ENCODE assay signal across 23 mouse cellular contexts in genomic region chr4:62513998-62514506, GRCm38 (mm10). TPM values are rescaled to one million over a fixed set of nuclear protein-coding genes. Genes with fewer than 3 reads are reported as not detected.
DNase-seq lines count a peak whose midpoint lies in the region; ATAC-seq and TF ChIP-seq lines count a peak whose summit lies in the region.
"Had no signal": no experiment of that assay in that cellular context is flagged by ENCODE, and none has a peak within 500 bp of the region (broad histone marks: within the 10 kb centered on the region; RNA-seq: fewer than 3 reads in every experiment).

No protein-coding gene starts in this region.

- no peak for TF ChIP-seq POLR2A in MEL (IDR thresholded peaks at IDR 0.05; ENCODE audit: control insufficient read depth in 1 of 2, insufficient read depth in 1 of 2, low read depth in 1 of 2, low read length in 2 of 2, poor library complexity in 1 of 2)

- H3K79me2 ChIP-seq in MEL (ENCODE audit: control insufficient read depth, insufficient read depth, low read length, poor library complexity): peaks cover 20% of the 10 kb centered on the region

- peak overlapping the region; percentile 89 for H3K4me2 ChIP-seq in liver, embryonic 12.5 days
- H3K4me2 ChIP-seq: embryonic facial prominence, embryonic 12.5 days; hindbrain, embryonic 14.5 days; limb, embryonic 12.5 days; midbrain, embryonic 11.5 days; neural tube, embryonic 13.5 days had no signal

- TF ChIP-seq CTCF in MEL (IDR thresholded peaks at IDR 0.05 in 2 of 3, conservative IDR thresholded peaks at IDR 0.05 in 1 of 3; ENCODE audit: control insufficient read depth in 1 of 3, insufficient read depth in 1 of 3, low read depth in 2 of 3, low read length in 3 of 3, poor library complexity in 1 of 3, severe bottlenecking in 1 of 3): no peak

- H3K9me3 ChIP-seq in heart, embryonic 10.5 days: no peaks in the 10 kb centered on the region
- H3K9me3 ChIP-seq in MEL (replicated peaks; ENCODE audit: insufficient read depth, low read length): no peaks in the 10 kb centered on the region
- no peaks in the 10 kb centered on the region for H3K9me3 ChIP-seq in liver, embryonic 12.5 days (replicated peaks)
- H3K9me3 ChIP-seq: embryonic facial prominence, embryonic 12.5 days; limb, embryonic 12.5 days; lung, embryonic 15.5 days; neural tube, embryonic 13.5 days had no signal

- DNase-seq in heart, embryonic 10.5 days (ENCODE audit: low spot score): no peak
- DNase-seq in heart, postnatal 4 days: no peak
- DNase-seq in A20 (ENCODE audit: low read depth, low spot score) (peak; percentile 30), MEL (ENCODE audit: low read depth, low spot score) (peak; percentile 20)
- no peak for DNase-seq in adrenal gland, postnatal 4 days (ENCODE audit: low spot score in 2 of 2)
- DNase-seq in kidney, adult 18-20 months: no peak
- DNase-seq in left cerebral cortex, postnatal 25 days (ENCODE audit: low spot score in 2 of 2): no peak
- DNase-seq: adrenal gland, postnatal 36 days; gastrocnemius, postnatal 10 days; kidney, postnatal 10 days; spleen, adult 18-20 months; thymus, postnatal 4 days had no signal

- H3K27ac ChIP-seq in heart, embryonic 10.5 days: 0 out of 2 replicates have a peak overlapping the region, but pooled peaks have one; percentile 33
- no peak overlapping the region for H3K27ac ChIP-seq in MEL (ENCODE audit: control insufficient read depth, low read depth, low read length)
- peak overlapping the region; percentile 69 for H3K27ac ChIP-seq in liver, embryonic 12.5 days
- H3K27ac ChIP-seq: embryonic facial prominence, embryonic 12.5 days; hindbrain, embryonic 14.5 days; left cerebral cortex, adult 2 months; limb, embryonic 12.5 days; macrophage; neural tube, embryonic 13.5 days had no signal

- WGBS in heart, embryonic 10.5 days: 42% methylated on average over 11 of the region's 11 CpGs
- 60% methylated on average over 11 of the region's 11 CpGs for whole genome bisulfite sequencing in liver, embryonic 12.5 days (ENCODE audit: insufficient replicate concordance)

- no peak for TF ChIP-seq EP300 in MEL (IDR thresholded peaks at IDR 0.05; ENCODE audit: low read depth in 1 of 2, low read length in 2 of 2)

- no peak for ATAC-seq in liver, embryonic 12.5 days
- ATAC-seq: CD4-positive, CD25-positive, alpha-beta regulatory T cell, adult 4 months; intestine, postnatal 0 days had no signal

- H3K4me3 ChIP-seq in heart, embryonic 10.5 days: 0 out of 2 replicates have a peak overlapping the region, but pooled peaks have one; percentile 7
- H3K4me3 ChIP-seq in MEL (ENCODE audit: control insufficient read depth in 1 of 2, insufficient read depth in 1 of 2, low read depth in 2 of 2, low read length in 2 of 2): no peak overlapping the region
- H3K4me3 ChIP-seq in liver, embryonic 12.5 days: peak overlapping the region; percentile 74
- H3K4me3 ChIP-seq: embryonic facial prominence, embryonic 12.5 days; left cerebral cortex, adult 2 months; limb, embryonic 12.5 days; lung, embryonic 15.5 days; neural tube, embryonic 13.5 days had no signal

- no peak for TF ChIP-seq RAD21 in MEL (IDR thresholded peaks at IDR 0.05; ENCODE audit: low read depth, low read length)

- H3K27me3 ChIP-seq in heart, embryonic 10.5 days (ENCODE audit: insufficient read depth, poor library complexity, severe bottlenecking): no peaks in the 10 kb centered on the region
- no peaks in the 10 kb centered on the region for H3K27me3 ChIP-seq in MEL (ENCODE audit: control insufficient read depth in 1 of 2, insufficient read depth in 2 of 2, low read length in 2 of 2)
- no peaks in the 10 kb centered on the region for H3K27me3 ChIP-seq in liver, embryonic 12.5 days (replicated peaks)
- H3K27me3 ChIP-seq: embryonic facial prominence, embryonic 12.5 days; limb, embryonic 12.5 days; lung, embryonic 15.5 days; neural tube, embryonic 13.5 days had no signal

- intact Hi-C loops in left cerebral cortex, postnatal 25 days (cut with DNase I): no loop called here

- no peak overlapping the region for H3K9ac ChIP-seq in MEL (ENCODE audit: control insufficient read depth, low read depth, low read length, poor library complexity, severe bottlenecking)
- H3K9ac ChIP-seq in liver, embryonic 12.5 days: peak overlapping the region; percentile 60
- H3K9ac ChIP-seq: embryonic facial prominence, embryonic 12.5 days; hindbrain, embryonic 14.5 days; limb, embryonic 12.5 days; lung, embryonic 15.5 days; neural tube, embryonic 13.5 days had no signal

- peaks cover 55% of the 10 kb centered on the region for H3K36me3 ChIP-seq in heart, embryonic 10.5 days
- peaks cover 5 to 40% of the 10 kb centered on the region in 2 experiments; a peak in 3 of 4 replicates for H3K36me3 ChIP-seq in MEL (ENCODE audit: control insufficient read depth in 1 of 2, insufficient read depth in 2 of 2, low read length in 2 of 2)
- peaks cover 68% of the 10 kb centered on the region for H3K36me3 ChIP-seq in liver, embryonic 12.5 days

- H3K4me1 ChIP-seq in heart, embryonic 10.5 days: peaks cover 38% of the 10 kb centered on the region
- peaks cover 39 to 42% of the 10 kb centered on the region in 2 experiments for H3K4me1 ChIP-seq in MEL (ENCODE audit: control insufficient read depth in 1 of 2, insufficient read depth in 2 of 2, low read length in 2 of 2)
- H3K4me1 ChIP-seq in liver, embryonic 12.5 days: peaks cover 93% of the 10 kb centered on the region

TF ChIP-seq in MEL, 35 proteins besides CTCF, POLR2A, EP300 and RAD21 (continues in another document):
- TF ChIP-seq MXI1 (IDR thresholded peaks at IDR 0.05; ENCODE audit: low read depth, low read length) (no peak), ETS1 (IDR thresholded peaks at IDR 0.05; ENCODE audit: low read depth, low read length) (no peak), MYB (IDR thresholded peaks at IDR 0.05; ENCODE audit: low read depth, low read length) (no peak), ZNF384 (IDR thresholded peaks at IDR 0.05; ENCODE audit: low read depth, low read length) (no peak), GATA1 (IDR thresholded peaks at IDR 0.05; ENCODE audit: low read depth, low read length) (no peak), RCOR1 (IDR thresholded peaks at IDR 0.05; ENCODE audit: low read depth, low read length) (no peak), ZKSCAN1 (IDR thresholded peaks at IDR 0.05; ENCODE audit: low read depth, low read length) (no peak), SIN3A (IDR thresholded peaks at IDR 0.05; ENCODE audit: low read length) (no peak), TAL1 (IDR thresholded peaks at IDR 0.05; ENCODE audit: low read length) (no peak), TCF12 (IDR thresholded peaks at IDR 0.05; ENCODE audit: low read depth, low read length) (no peak), MYC (IDR thresholded peaks at IDR 0.05; ENCODE audit: low read depth, low read length) (no peak), HCFC1 (IDR thresholded peaks at IDR 0.05; ENCODE audit: low read depth, low read length) (no peak)

RNA-seq across cellular contexts. Expression of gene Alad, which starts 5.7 kb away (rescaled TPM):
- polyA plus RNA-seq in heart, embryonic 10.5 days (2016; fragmentation: Nextera tagmentation; extraction: Ambion mirVana): 144 and 157 TPM in 2 replicates
- 10 to 100 TPM; 63.8 to 69.8 TPM for total RNA-seq in heart, postnatal 4 days (2021)
- total RNA-seq in MEL (2012; rRNA removed): 199 and 213 TPM in 2 replicates
- polyA plus RNA-seq in MEL (2012; ENCODE audit: insufficient read depth in 1 of 2, insufficient read length in 2 of 2, low read depth in 1 of 2, low replicate concordance in 2 of 2, missing spikeins in 1 of 2): 100 to 1,000 TPM in 1 of 2 experiments, not detected in 1; 386 TPM
- 626 and 633 TPM in 2 replicates for polyA plus RNA-seq in liver, embryonic 12.5 days (2016; fragmentation: Nextera tagmentation; extraction: Ambion mirVana)
- total RNA-seq in adrenal gland, postnatal 4 days (2021): 100 to 1,000 TPM; 108 to 110 TPM
- total RNA-seq in left cerebral cortex, postnatal 25 days (2021): 10 to 100 TPM; 25.4 to 30.8 TPM

RNA-seq across cellular contexts. Expression of gene Hdhd3, which starts 10.8 kb away (rescaled TPM):
- 7.0 and 10.1 TPM in 2 replicates for polyA plus RNA-seq in heart, embryonic 10.5 days (2016; fragmentation: Nextera tagmentation; extraction: Ambion mirVana)
- 1 to 10 TPM; 6.3 to 6.9 TPM for total RNA-seq in heart, postnatal 4 days (2021)
- 3.5 and 4.0 TPM in 2 replicates for total RNA-seq in MEL (2012; rRNA removed)
- 1 to 10 TPM in 1 of 2 experiments, not detected in 1; 6.0 TPM for polyA plus RNA-seq in MEL (2012; ENCODE audit: insufficient read depth in 1 of 2, insufficient read length in 2 of 2, low read depth in 1 of 2, low replicate concordance in 2 of 2, missing spikeins in 1 of 2)
- polyA plus RNA-seq in liver, embryonic 12.5 days (2016; fragmentation: Nextera tagmentation; extraction: Ambion mirVana): 4.3 and 4.6 TPM in 2 replicates
- total RNA-seq in adrenal gland, postnatal 4 days (2021): 10 to 100 TPM; 14.3 to 14.7 TPM
- 10 to 100 TPM in 1 of 2 experiments, 1 to 10 TPM in 1; 7.5 to 10.9 TPM for total RNA-seq in left cerebral cortex, postnatal 25 days (2021)

RNA-seq across cellular contexts. Expression of gene Pole3, which starts 10.8 kb away (rescaled TPM):
- polyA plus RNA-seq in heart, embryonic 10.5 days (2016; fragmentation: Nextera tagmentation; extraction: Ambion mirVana): 72.1 and 87.4 TPM in 2 replicates
- total RNA-seq in heart, postnatal 4 days (2021): 10 to 100 TPM; 28.2 to 31.1 TPM
- 51.4 and 63.6 TPM in 2 replicates for total RNA-seq in MEL (2012; rRNA removed)
- 100 to 1,000 TPM in 1 of 2 experiments, not detected in 1; 103 TPM for polyA plus RNA-seq in MEL (2012; ENCODE audit: insufficient read depth in 1 of 2, insufficient read length in 2 of 2, low read depth in 1 of 2, low replicate concordance in 2 of 2, missing spikeins in 1 of 2)
- 80.6 and 84.1 TPM in 2 replicates for polyA plus RNA-seq in liver, embryonic 12.5 days (2016; fragmentation: Nextera tagmentation; extraction: Ambion mirVana)
- 10 to 100 TPM; 60.4 to 64.4 TPM for total RNA-seq in adrenal gland, postnatal 4 days (2021)
- total RNA-seq in left cerebral cortex, postnatal 25 days (2021): 10 to 100 TPM; 19.9 to 20.2 TPM

RNA-seq across cellular contexts. Expression of gene 4933430I17Rik, which starts 11.1 kb away (rescaled TPM):
- polyA plus RNA-seq in heart, embryonic 10.5 days (2016; fragmentation: Nextera tagmentation; extraction: Ambion mirVana): 0.36 and 0.49 TPM in 2 replicates
- total RNA-seq in heart, postnatal 4 days (2021): under 1 TPM; 0.19 to 0.25 TPM
- 0.12 TPM in 1 of 2 replicates, not detected in the other for total RNA-seq in MEL (2012; rRNA removed)
- polyA plus RNA-seq in MEL (2012; ENCODE audit: insufficient read depth in 1 of 2, insufficient read length in 2 of 2, low read depth in 1 of 2, low replicate concordance in 2 of 2, missing spikeins in 1 of 2): under 1 TPM in 1 of 2 experiments, not detected in 1; 0.43 TPM
- 0.12 and 0.21 TPM in 2 replicates for polyA plus RNA-seq in liver, embryonic 12.5 days (2016; fragmentation: Nextera tagmentation; extraction: Ambion mirVana)
- total RNA-seq in adrenal gland, postnatal 4 days (2021): under 1 TPM; 0.62 to 0.87 TPM
- total RNA-seq in left cerebral cortex, postnatal 25 days (2021): under 1 TPM; 0.37 to 0.53 TPM
- polyA plus RNA-seq: CD4-positive, CD25-positive, alpha-beta regulatory T cell, adult 4 months had no signal

RNA-seq across cellular contexts. Expression of gene Bspry, which starts 34.2 kb away (rescaled TPM):
- 0.46 and 2.0 TPM in 2 replicates for polyA plus RNA-seq in heart, embryonic 10.5 days (2016; fragmentation: Nextera tagmentation; extraction: Ambion mirVana)
- total RNA-seq in heart, postnatal 4 days (2021): not detected
- total RNA-seq in MEL (2012; rRNA removed): 0.13 and 0.19 TPM in 2 replicates
- polyA plus RNA-seq in MEL (2012; ENCODE audit: insufficient read depth in 1 of 2, insufficient read length in 2 of 2, low read depth in 1 of 2, low replicate concordance in 2 of 2, missing spikeins in 1 of 2): under 1 TPM in 1 of 2 experiments, not detected in 1; 0.50 TPM
- polyA plus RNA-seq in liver, embryonic 12.5 days (2016; fragmentation: Nextera tagmentation; extraction: Ambion mirVana): 0.24 and 0.27 TPM in 2 replicates
- total RNA-seq in adrenal gland, postnatal 4 days (2021): 1 to 10 TPM; 2.7 to 4.6 TPM
- total RNA-seq in left cerebral cortex, postnatal 25 days (2021): under 1 TPM; 0.34 to 0.53 TPM

Comparison
In these comparisons a context has a peak if more than half of its experiments do, and no peak if none do; other contexts are left out.
1. DNase-seq: peak in A20 (single experiment) and MEL (single experiment); none in heart, embryonic 10.5 days (single experiment), heart, postnatal 4 days (single experiment), adrenal gland, postnatal 4 days (0 of 2), kidney, adult 18-20 months (single experiment) and left cerebral cortex, postnatal 25 days (0 of 2).
2. H3K4me3 ChIP-seq: peak in heart, embryonic 10.5 days (single experiment) and liver, embryonic 12.5 days (single experiment); none in MEL (0 of 2).